Mouse (Mus musculus) CH12.LX (cell line): ENCODE measurements at regions not wholly inside any gene's neighbourhood (a gene's known extent, or its start where the extent isn't known, plus 50 kb on each side); places are given as distances from the start of the nearest gene placed in this dataset.

Experiments used
- DNase-seq: peaks from one replicate; pipeline ENCODE4 v3.0.0-alpha.2; 2013; ENCODE audit errors: extremely low read depth
- H3K27ac ChIP-seq: 2 replicates; pipeline ENCODE4 v1.5.1; 2012; ENCODE audit warnings: low read depth, mild to moderate bottlenecking, control low read depth, moderate library complexity; ENCODE audit not compliant: insufficient read depth
- H3K27me3 ChIP-seq: replicated peaks from 2 replicates; pipeline ENCODE3; 2012; ENCODE audit warnings: inconsistent platforms
- H3K36me3 ChIP-seq, 2 experiments: replicated peaks in 1 of 2; 2 replicates each; pipeline versions ENCODE3 to v1.6.1; 2012; ENCODE audit warnings: inconsistent platforms in 1 of 2, low read length in 1 of 2, mild to moderate bottlenecking in 1 of 2, mixed read lengths in 1 of 2, moderate library complexity in 1 of 2; ENCODE audit not compliant: control insufficient read depth in 1 of 2, insufficient read depth in 1 of 2
- H3K4me1 ChIP-seq, 2 experiments: 2 replicates each; pipeline ENCODE4 v1.6.1; 2012; ENCODE audit warnings: inconsistent platforms in 1 of 2, moderate library complexity in 1 of 2; ENCODE audit not compliant: insufficient read depth in 2 of 2, control insufficient read depth in 1 of 2
- H3K4me2 ChIP-seq: 2 replicates; pipeline ENCODE4 v1.6.1; 2012; ENCODE audit warnings: low read depth, mild to moderate bottlenecking, control low read depth; ENCODE audit not compliant: poor library complexity, insufficient read depth, severe bottlenecking
- H3K4me3 ChIP-seq, 3 experiments: fragments of 150-350 bp in 1 of 3; sonication (generic) in 1 of 3; replicated peaks in 1 of 3; 2 replicates each; pipeline versions ENCODE3 to v1.5.1; 2011 to 2012; ENCODE audit warnings: low read depth in 2 of 3, low read length in 2 of 3, mild to moderate bottlenecking in 2 of 3, moderate library complexity in 2 of 3, control low read depth in 1 of 3, improper control_type of control experiment in 1 of 3, inconsistent platforms in 1 of 3, mixed read lengths in 1 of 3; ENCODE audit not compliant: poor library complexity in 1 of 3
- H3K79me2 ChIP-seq: replicated peaks from 2 replicates; pipeline ENCODE4 v1.6.1; 2012; ENCODE audit warnings: mild to moderate bottlenecking, moderate library complexity; ENCODE audit not compliant: control insufficient read depth, poor library complexity, insufficient read depth, severe bottlenecking; ENCODE audit errors: extremely low read depth
- H3K9ac ChIP-seq: 2 replicates; pipeline ENCODE4 v1.6.1; 2012; ENCODE audit warnings: low read depth, mild to moderate bottlenecking, control low read depth, moderate library complexity; ENCODE audit not compliant: insufficient read depth
- H3K9me3 ChIP-seq: replicated peaks from 2 replicates; pipeline ENCODE3; 2012; ENCODE audit warnings: low read length, inconsistent platforms, mixed read lengths
- BHLHE40 ChIP-seq: IDR thresholded peaks from 2 replicates; pipeline ENCODE4 v1.6.1; 2011; ENCODE audit warnings: mild to moderate bottlenecking, low read depth, low read length, improper control_type of control experiment
- CHD1 ChIP-seq: IDR thresholded peaks from 2 replicates; pipeline ENCODE4 v1.6.1; 2012; ENCODE audit warnings: low read depth, low read length, improper control_type of control experiment, inconsistent platforms
- CTCF ChIP-seq, 2 experiments: IDR thresholded peaks in 1 of 2; conservative IDR thresholded peaks in 1 of 2; 2 replicates each; pipeline ENCODE4 v1.5.1; 2011 to 2012; ENCODE audit warnings: low read depth in 2 of 2, low read length in 2 of 2, improper control_type of control experiment in 1 of 2, inconsistent platforms in 1 of 2, mild to moderate bottlenecking in 1 of 2, moderate library complexity in 1 of 2
- E2F4 ChIP-seq: IDR thresholded peaks from 2 replicates; pipeline ENCODE4 v1.6.1; 2011; ENCODE audit warnings: low read depth, low read length, improper control_type of control experiment; ENCODE audit not compliant: insufficient replicate concordance
- ELF1 ChIP-seq: IDR thresholded peaks from 2 replicates; pipeline ENCODE4 v1.6.1; 2014; ENCODE audit warnings: low read depth, mild to moderate bottlenecking, inconsistent platforms, low read length, improper control_type of control experiment
- GABPA ChIP-seq: IDR thresholded peaks from 2 replicates; pipeline ENCODE4 v1.6.1; 2012; ENCODE audit warnings: low read depth, low read length, improper control_type of control experiment, inconsistent platforms; ENCODE audit not compliant: insufficient replicate concordance
- HCFC1 ChIP-seq: IDR thresholded peaks from 2 replicates; pipeline ENCODE4 v1.6.1; 2012; ENCODE audit warnings: low read depth, mild to moderate bottlenecking, inconsistent platforms, low read length, improper control_type of control experiment
- JUND ChIP-seq: conservative IDR thresholded peaks from 2 replicates; pipeline ENCODE4 v1.6.1; 2011; ENCODE audit warnings: low read depth, low read length, improper control_type of control experiment
- KAT2A ChIP-seq: IDR thresholded peaks from 2 replicates; pipeline ENCODE4 v1.6.1; 2012; ENCODE audit warnings: low read length, improper control_type of control experiment, inconsistent platforms; ENCODE audit not compliant: insufficient replicate concordance
- MAX ChIP-seq: IDR thresholded peaks from 2 replicates; pipeline ENCODE4 v1.6.1; 2011; ENCODE audit warnings: low read length, improper control_type of control experiment
- MAZ ChIP-seq: IDR thresholded peaks from 2 replicates; pipeline ENCODE4 v1.6.1; 2012; ENCODE audit warnings: low read depth, mild to moderate bottlenecking, inconsistent platforms, low read length, improper control_type of control experiment, moderate library complexity
- MEF2A ChIP-seq: IDR thresholded peaks from 2 replicates; pipeline ENCODE4 v1.6.1; 2014; ENCODE audit warnings: low read depth, mild to moderate bottlenecking, inconsistent platforms, low read length, improper control_type of control experiment, borderline replicate concordance
- MXI1 ChIP-seq: IDR thresholded peaks from 2 replicates; pipeline ENCODE4 v1.6.1; 2011; ENCODE audit warnings: mild to moderate bottlenecking, low read depth, low read length, improper control_type of control experiment
- NELFE ChIP-seq: IDR thresholded peaks from 2 replicates; pipeline ENCODE4 v1.6.1; 2011; ENCODE audit warnings: low read depth, low read length, improper control_type of control experiment
- NRF1 ChIP-seq: IDR thresholded peaks from 2 replicates; pipeline ENCODE4 v1.6.1; 2014; ENCODE audit warnings: low read depth, mild to moderate bottlenecking, inconsistent platforms, low read length, improper control_type of control experiment, moderate library complexity
- PAX5 ChIP-seq: IDR thresholded peaks from 2 replicates; pipeline ENCODE4 v1.6.1; 2012; ENCODE audit warnings: low read length, inconsistent platforms, mixed read lengths
- POLR2A ChIP-seq: IDR thresholded peaks from 2 replicates; pipeline ENCODE4 v1.6.1; 2011; ENCODE audit warnings: low read depth, mild to moderate bottlenecking, improper control_type of control experiment, low read length
- RAD21 ChIP-seq: IDR thresholded peaks from 2 replicates; pipeline ENCODE4 v1.6.1; 2011; ENCODE audit warnings: low read depth, mild to moderate bottlenecking, low read length, improper control_type of control experiment, moderate library complexity
- TBP ChIP-seq: conservative IDR thresholded peaks from 2 replicates; pipeline ENCODE4 v1.6.1; 2011; ENCODE audit warnings: low read depth, low read length, improper control_type of control experiment
- UBTF ChIP-seq: IDR thresholded peaks from 2 replicates; pipeline ENCODE4 v1.6.1; 2012; ENCODE audit warnings: low read depth, mild to moderate bottlenecking, inconsistent platforms, low read length, improper control_type of control experiment, moderate library complexity
- USF1 ChIP-seq: IDR thresholded peaks from 2 replicates; pipeline ENCODE4 v1.6.1; 2014; ENCODE audit warnings: low read depth, mild to moderate bottlenecking, inconsistent platforms, low read length, improper control_type of control experiment
- USF2 ChIP-seq: conservative IDR thresholded peaks from 2 replicates; pipeline ENCODE4 v1.6.1; 2011; ENCODE audit warnings: low read depth, low read length, improper control_type of control experiment
- ZC3H11A ChIP-seq: IDR thresholded peaks from 2 replicates; pipeline ENCODE4 v1.6.1; 2012; ENCODE audit warnings: low read depth, mild to moderate bottlenecking, inconsistent platforms, low read length, improper control_type of control experiment
- ZMIZ1 ChIP-seq: IDR thresholded peaks from 2 replicates; pipeline ENCODE4 v1.6.1; 2012; ENCODE audit warnings: low read depth, mild to moderate bottlenecking, inconsistent platforms, low read length, improper control_type of control experiment
- dilution Hi-C: fragments of 300-500 bp; cut with MboI; formaldehyde crosslinking; loops from 2 replicates; pipeline ENCODE4 v1.14.3; 2020; ENCODE audit warnings: low sequenced_read_pairs; ENCODE audit not compliant: extremely low pct_unique_long_range_greater_than_20kb, extremely low pct_ligation_motif_present
- in situ Hi-C: fragments of 300-500 bp; cut with MboI; formaldehyde crosslinking; loops from 3 replicates; pipeline ENCODE4 v1.14.3; 2019; ENCODE audit warnings: low sequenced_read_pairs, low pct_ligation_motif_present, low pct_unique_long_range_greater_than_20kb, mixed read lengths

GRCm38 (mm10) chr9:84913321-84913720 is 399.3 kb upstream of the Gm11114 start:
- no peak overlapping the region for H3K27ac ChIP-seq
- no peak for TF ChIP-seq USF1
- TF ChIP-seq MXI1 = no peak
- TF ChIP-seq CHD1 = no peak
- TF ChIP-seq KAT2A = no peak
- TF ChIP-seq USF2 = no peak
- TF ChIP-seq ELF1 = no peak
- no peak for TF ChIP-seq E2F4
- no peak for TF ChIP-seq UBTF
- TF ChIP-seq RAD21 = no peak
- TF ChIP-seq JUND = no peak
- no peak for TF ChIP-seq GABPA
- TF ChIP-seq ZMIZ1 = no peak
- no peak for TF ChIP-seq PAX5
- TF ChIP-seq TBP = no peak
- TF ChIP-seq CTCF (conservative IDR thresholded peaks at IDR 0.05 in 1 of 2, IDR thresholded peaks at IDR 0.05 in 1 of 2; ENCODE audit: low read depth in 2 of 2, low read length in 2 of 2) = no peak
- TF ChIP-seq HCFC1 = no peak
- no peak for TF ChIP-seq NELFE
- TF ChIP-seq MAZ = no peak
- in situ Hi-C loops (no loop called here), dilution Hi-C loops (no loop called here)
- H3K4me3 ChIP-seq = no peak overlapping the region
- H3K36me3 ChIP-seq = no peaks in the 10 kb centered on the region
- no peak for DNase-seq
- H3K79me2 ChIP-seq = no peaks in the 10 kb centered on the region
- no peaks in the 10 kb centered on the region for H3K27me3 ChIP-seq
- no peak overlapping the region for H3K9ac ChIP-seq
- H3K4me2 ChIP-seq = no peak overlapping the region
- H3K9me3 ChIP-seq = no peaks in the 10 kb centered on the region
- H3K4me1 ChIP-seq = no peaks in the 10 kb centered on the region

DNA sequence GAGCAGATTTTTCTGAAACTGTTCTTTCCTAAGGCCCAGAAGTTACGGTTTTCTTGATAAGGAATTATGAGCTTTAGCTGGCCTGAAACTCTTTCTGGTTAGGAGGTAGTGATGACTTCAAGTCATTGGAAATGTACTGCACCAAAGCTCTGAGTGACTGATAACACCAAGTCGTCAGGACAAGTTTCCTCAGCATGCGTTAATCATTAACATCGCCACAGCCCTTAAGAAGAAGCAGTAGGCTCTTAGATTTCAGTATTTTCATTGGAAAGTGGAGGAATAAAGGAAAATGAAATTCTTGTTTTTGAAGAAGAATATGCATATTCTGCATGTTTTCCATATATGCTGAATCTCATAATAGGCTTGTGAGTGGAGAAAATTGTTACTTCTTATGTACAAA is 390.3 kb upstream of the Gm11114 start:
- in situ Hi-C loops = no loop called here
- dilution Hi-C loops = no loop called here
- TF ChIP-seq USF2 = no peak
- no peak for TF ChIP-seq BHLHE40
- no peak for TF ChIP-seq ZC3H11A
- no peak for TF ChIP-seq NRF1
- no peak for TF ChIP-seq KAT2A
- TF ChIP-seq MEF2A = no peak
- no peak for TF ChIP-seq TBP
- TF ChIP-seq USF1 = no peak
- no peak for TF ChIP-seq POLR2A
- TF ChIP-seq MAX = no peak
- Histone ChIP-seq H3K4me2 (no peak overlapping the region), H3K9ac (no peak overlapping the region), H3K36me3 (no peaks in the 10 kb centered on the region), H3K79me2 (no peaks in the 10 kb centered on the region), H3K9me3 (no peaks in the 10 kb centered on the region), H3K4me1 (no peaks in the 10 kb centered on the region), H3K27ac (no peak overlapping the region), H3K27me3 (no peaks in the 10 kb centered on the region), H3K4me3 (no peak overlapping the region)
- no peak for DNase-seq
